Mouse (Mus musculus): Measurements from ENCODE around the gene Adam6a. TPM values are rescaled to one million over a fixed set of nuclear protein-coding genes. Genes with fewer than 3 reads are reported as not detected.
"Not testable (repeated sequence)": the region's sequence is repeated elsewhere in the genome, so short reads cannot be mapped to it uniquely, and the experiment has no call there.

Gene Adam6a
- polyA plus RNA-seq (2012; rRNA removed), result not detected in 2 replicates

DNA sequence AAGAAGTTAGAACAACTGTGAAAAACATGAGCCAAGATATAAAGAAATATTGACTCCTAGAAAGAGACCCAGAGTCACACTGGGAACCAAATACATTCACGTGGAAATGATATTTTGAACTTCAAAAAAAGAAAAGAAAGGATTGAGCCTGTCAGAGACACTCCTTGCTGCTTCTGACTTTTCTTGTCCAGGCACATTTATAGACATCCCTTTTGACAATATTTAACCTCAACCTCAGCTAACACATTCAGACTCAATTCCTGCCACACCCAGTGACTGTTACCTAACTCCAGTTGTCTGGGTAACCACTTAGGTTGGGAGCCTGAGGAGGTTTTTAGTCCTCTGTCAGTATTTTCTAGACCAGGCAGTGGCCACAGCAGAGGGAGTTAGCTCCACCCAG lies at the start of gene Adam6a:
Adam6a (plus strand) TSS at position 301 of the 400 bp plus-strand sequence.
- DNase-seq (ENCODE audit: low read depth, low spot score), result not testable (repeated sequence)
- 38% methylated on average over 1 of the region's 1 CpGs for WGBS

DNA sequence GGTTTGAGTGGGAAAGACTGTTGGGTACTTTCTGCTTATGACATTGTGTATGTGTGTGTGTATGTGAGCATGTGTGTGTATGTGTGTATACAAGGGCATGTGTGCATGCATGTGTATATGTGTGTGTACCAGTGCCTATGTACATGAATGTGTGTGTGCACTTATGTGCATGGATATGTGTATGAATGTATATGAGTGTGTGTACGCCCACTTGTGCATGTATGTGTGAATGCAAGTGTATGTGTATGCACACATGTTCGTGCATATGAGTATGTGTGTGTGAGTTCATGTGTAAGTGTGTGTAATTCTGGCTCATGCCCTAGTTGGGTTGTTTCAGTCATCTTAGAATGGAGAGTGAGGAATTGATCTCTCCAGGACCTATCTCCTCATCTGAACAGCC lies 17.8 kb upstream of the Adam6a start:
- WGBS, result 71% methylated on average over 2 of the region's 2 CpGs
- no peak for DNase-seq (ENCODE audit: low read depth, low spot score)

DNA sequence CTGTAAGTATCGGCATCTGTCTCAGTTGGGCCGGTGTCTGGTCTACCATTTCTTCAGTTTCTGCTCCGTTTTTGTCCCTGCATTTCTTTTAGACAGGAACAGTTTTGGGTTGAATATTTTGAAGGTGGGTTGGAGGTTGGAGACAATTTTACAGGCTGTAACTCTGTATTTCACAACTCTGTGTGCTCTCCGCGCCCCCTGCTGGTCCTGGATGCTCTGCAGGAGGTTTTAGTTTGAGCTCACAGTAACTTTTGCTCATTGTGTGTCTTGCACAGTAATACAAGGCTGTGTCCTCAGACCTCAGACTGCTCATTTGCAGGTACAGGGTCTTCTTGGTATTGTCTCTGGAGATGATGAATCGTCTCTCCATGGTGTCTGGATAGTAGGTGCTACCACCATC lies 34.5 kb downstream of the Adam6a start:
- 49% methylated on average over 6 of the region's 6 CpGs for WGBS
- DNase-seq (ENCODE audit: low read depth, low spot score), result no peak

DNA sequence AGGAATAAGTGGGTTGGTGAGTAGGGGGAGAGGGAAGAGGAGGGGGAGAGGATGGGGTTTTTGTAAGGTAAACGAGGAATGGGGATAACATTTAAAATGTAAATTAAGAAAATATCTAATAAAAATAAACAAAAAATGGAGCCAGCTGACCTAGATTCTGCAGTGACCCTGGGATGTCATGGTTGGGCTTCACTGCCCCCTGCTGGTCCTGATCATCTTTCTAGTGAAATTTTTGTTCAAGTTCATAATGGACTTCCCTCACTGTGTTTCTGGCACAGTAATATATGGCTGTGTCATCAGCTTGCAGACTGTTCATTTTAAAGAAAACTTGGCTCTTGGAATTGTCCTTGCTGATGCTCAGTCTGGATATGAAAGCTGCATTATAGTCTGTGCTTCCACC lies 44.3 kb downstream of the Adam6a start:
- WGBS, result 54% methylated on average over 1 of the region's 1 CpGs
- DNase-seq (ENCODE audit: low read depth, low spot score), result no peak

Other genes with a start within 250 kb of the Adam6a start
- gene Adam6b, start 54.4 kb upstream of the Adam6a start, polyA plus RNA-seq (2012; rRNA removed), result 0.09 and 0.11 TPM in 2 replicates